Mouse (Mus musculus): ENCODE measurements around the gene Hoxa3. TPM values are rescaled to one million over a fixed set of nuclear protein-coding genes. Genes with fewer than 3 reads are reported as not detected.

Gene Hoxa3
- polyA plus RNA-seq, 1 experiment from 2014 or later: 13.7 TPM

- WGBS: under 1% methylated on average over 37 of the region's 37 CpGs
- Histone ChIP-seq H3K4me2 (replicated peaks) (peak overlapping the region; percentile 8), H3K4me1 (peaks cover 11% of the 10 kb centered on the region), H3K36me3 (no peaks in the 10 kb centered on the region), H3K27ac (no peak overlapping the region), H3K9ac (no peak overlapping the region), H3K9me3 (replicated peaks) (no peaks in the 10 kb centered on the region), H3K27me3 (peaks cover 98% of the 10 kb centered on the region), H3K4me3 (peak overlapping the region; percentile 7; the same call in 1 of the 2 replicates)
- peak; percentile 67 for ATAC-seq (ENCODE audit: low FRiP score)
Observed at GRCm38 (mm10) chr6:52211170-52211935, 1.8 kb downstream of the Hoxa3 start.

GRCm38 (mm10) chr6:52209685-52210046, 3.5 kb downstream of the Hoxa3 start:
- H3K4me3 ChIP-seq: no peak overlapping the region
- no peaks in the 10 kb centered on the region for H3K9me3 ChIP-seq (replicated peaks)
- no peaks in the 10 kb centered on the region for H3K36me3 ChIP-seq
- no peak for ATAC-seq (ENCODE audit: low FRiP score)
- WGBS: 9% methylated on average over 12 of the region's 12 CpGs
- peaks cover 11% of the 10 kb centered on the region for H3K4me1 ChIP-seq
- no peak overlapping the region; the same call in 1 of the 2 replicates for H3K4me2 ChIP-seq (replicated peaks)
- H3K9ac ChIP-seq: no peak overlapping the region
- peaks cover 98% of the 10 kb centered on the region for H3K27me3 ChIP-seq
- no peak overlapping the region for H3K27ac ChIP-seq

- H3K27ac ChIP-seq: no peak overlapping the region; the same call in 1 of the 2 replicates
- peak overlapping the region; percentile 46 for H3K4me2 ChIP-seq (replicated peaks)
- H3K9me3 ChIP-seq (replicated peaks): no peaks in the 10 kb centered on the region
- H3K9ac ChIP-seq: no peak overlapping the region
- H3K27me3 ChIP-seq: peaks cover 97% of the 10 kb centered on the region
- WGBS: 3% methylated on average over 18 of the region's 18 CpGs
- peak overlapping the region; percentile 25 for H3K4me3 ChIP-seq
- ATAC-seq (ENCODE audit: low FRiP score): no peak
- H3K4me1 ChIP-seq: peaks cover 11% of the 10 kb centered on the region
- H3K36me3 ChIP-seq: no peaks in the 10 kb centered on the region
Observed at GRCm38 (mm10) chr6:52208868-52209684, 4.1 kb downstream of the Hoxa3 start.

DNA sequence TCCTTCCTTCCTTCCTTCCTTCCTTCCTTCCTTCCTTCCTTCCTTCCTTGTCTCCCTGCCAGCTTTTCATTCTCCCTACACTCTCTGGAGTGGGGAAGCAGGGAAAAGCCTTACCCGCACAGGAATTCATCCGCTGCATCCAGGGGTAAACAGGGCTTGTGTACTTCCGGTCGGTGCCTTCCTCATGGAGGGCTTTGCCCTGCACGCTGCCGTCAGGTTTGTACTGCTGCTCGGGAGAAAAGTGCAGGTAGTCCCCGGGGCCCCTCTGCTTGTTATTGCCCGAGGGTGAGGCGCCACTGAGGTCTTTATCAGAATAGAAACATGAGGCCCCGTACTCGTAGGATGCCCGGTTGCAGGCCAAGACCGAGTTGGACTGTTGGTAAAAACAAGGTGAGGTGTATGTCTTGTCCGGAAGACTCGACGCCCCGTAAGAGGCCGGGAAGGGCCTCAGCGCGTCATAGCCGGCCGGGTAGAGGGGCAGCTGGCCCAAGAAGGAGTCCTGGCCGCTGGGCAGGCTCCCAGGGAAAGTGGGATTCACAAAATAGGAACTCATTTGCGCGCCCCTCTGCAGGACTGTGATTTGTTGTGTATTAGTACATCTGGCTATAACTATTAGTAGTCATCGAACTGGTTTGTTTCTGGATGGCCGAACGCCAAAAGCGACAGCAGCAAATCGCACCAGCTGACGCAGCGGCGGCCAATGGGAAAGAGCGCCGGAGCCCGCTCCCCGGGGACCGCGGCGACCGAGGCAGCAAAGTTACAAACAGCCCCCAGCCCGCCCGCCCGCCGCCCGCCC, 4.9 kb downstream of the Hoxa3 start, which contains the start of gene Hoxa6:
Hoxa6 (minus strand) TSS at position 651 of the 796 bp plus-strand sequence.
- Histone ChIP-seq H3K4me1 (peaks cover 20% of the 10 kb centered on the region), H3K27ac (peak within 1 kb of the TSS; percentile 32), H3K4me3 (peak within 1 kb of the TSS; percentile 47), H3K27me3 (peaks cover 97% of the 10 kb centered on the region), H3K9me3 (replicated peaks) (no peaks in the 10 kb centered on the region), H3K9ac (0 out of 2 replicates have a peak within 1 kb of the TSS, but pooled peaks have one; percentile 38), H3K4me2 (replicated peaks) (peak within 1 kb of the TSS; percentile 46), H3K36me3 (no peaks in the 10 kb centered on the region)
- 1% methylated on average over 46 of the region's 47 CpGs for WGBS
- ATAC-seq (ENCODE audit: low FRiP score): no peak

DNA sequence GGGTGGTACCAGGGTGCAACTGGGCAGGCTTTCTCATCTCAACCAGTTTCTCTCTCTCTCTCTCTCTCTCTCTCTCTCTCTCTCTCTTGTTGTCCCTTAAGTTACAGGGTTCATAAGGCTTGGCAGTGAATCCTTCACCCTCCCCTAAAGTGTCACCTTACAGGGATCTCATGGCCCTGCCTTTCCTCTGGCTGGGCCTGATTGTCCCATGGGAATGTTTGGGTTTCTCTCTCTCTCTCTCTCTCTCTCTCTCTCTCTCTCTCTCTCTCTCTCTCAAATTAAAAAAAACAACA, 5.5 kb downstream of the Hoxa3 start:
- Histone ChIP-seq H3K36me3 (no peaks in the 10 kb centered on the region), H3K9me3 (replicated peaks) (no peaks in the 10 kb centered on the region), H3K4me2 (replicated peaks) (peak overlapping the region; percentile 46), H3K27ac (no peak overlapping the region), H3K9ac (no peak overlapping the region), H3K4me1 (peaks cover 17% of the 10 kb centered on the region), H3K4me3 (peak overlapping the region; percentile 47; the same call in 1 of the 2 replicates), H3K27me3 (peaks cover 97% of the 10 kb centered on the region)
- no peak for ATAC-seq (ENCODE audit: low FRiP score)

DNA sequence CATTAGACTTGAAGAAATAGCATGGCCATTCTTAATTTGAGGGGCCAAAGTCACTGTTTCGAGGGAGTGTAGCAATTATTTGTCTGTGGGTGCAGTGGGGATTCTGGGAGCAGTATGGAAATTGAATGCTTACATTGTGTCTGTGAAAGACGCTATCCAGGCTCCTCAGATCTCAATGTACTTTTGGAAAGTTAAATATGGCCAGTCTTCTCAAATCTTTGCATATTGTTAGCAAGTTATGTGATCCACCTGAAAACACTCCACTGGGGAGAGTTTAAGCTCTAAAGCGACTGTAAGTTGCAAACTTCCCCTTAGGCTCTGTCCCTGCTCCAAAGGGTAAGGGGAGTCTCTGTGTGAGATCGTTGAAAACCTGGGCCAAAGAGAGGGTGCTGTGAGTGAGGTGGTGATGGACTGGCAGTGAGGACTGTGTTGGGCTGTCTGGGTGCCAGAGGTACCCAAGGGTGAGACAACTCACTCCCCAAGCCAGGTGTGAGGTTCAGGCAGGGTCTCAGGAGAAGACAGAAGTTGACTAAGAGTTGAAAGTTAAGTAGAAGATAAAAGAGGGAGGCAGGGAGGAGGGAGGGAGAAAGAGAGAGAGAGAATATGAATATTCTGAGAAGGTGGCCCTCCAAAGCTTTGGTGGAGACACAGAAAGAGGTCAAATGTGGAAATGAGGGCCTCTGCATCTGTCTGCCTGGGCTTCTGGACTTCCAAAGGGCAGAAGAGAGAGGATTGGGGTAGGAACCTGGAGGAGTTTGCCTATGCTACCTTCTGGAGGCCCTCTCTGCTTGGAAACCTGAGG, 6.1 kb downstream of the Hoxa3 start:
- H3K36me3 ChIP-seq: no peaks in the 10 kb centered on the region
- H3K27me3 ChIP-seq: peaks cover 96% of the 10 kb centered on the region
- H3K4me1 ChIP-seq: peaks cover 17% of the 10 kb centered on the region
- ATAC-seq (ENCODE audit: low FRiP score): no peak
- H3K27ac ChIP-seq: no peak overlapping the region
- 1% methylated on average over 4 of the region's 4 CpGs for WGBS
- no peaks in the 10 kb centered on the region for H3K9me3 ChIP-seq (replicated peaks)
- H3K4me2 ChIP-seq (replicated peaks): peak overlapping the region; percentile 46
- no peak overlapping the region for H3K9ac ChIP-seq
- peak overlapping the region; percentile 47 for H3K4me3 ChIP-seq

GRCm38 (mm10) chr6:52205638-52206621, 7.2 kb downstream of the Hoxa3 start:
- Histone ChIP-seq H3K27me3 (peaks cover 96% of the 10 kb centered on the region), H3K36me3 (no peaks in the 10 kb centered on the region), H3K4me3 (peak overlapping the region; percentile 47), H3K27ac (peak overlapping the region; percentile 71), H3K9me3 (replicated peaks) (no peaks in the 10 kb centered on the region), H3K4me1 (peaks cover 14% of the 10 kb centered on the region), H3K4me2 (replicated peaks) (peak overlapping the region; percentile 46), H3K9ac (peak overlapping the region; percentile 56)
- ATAC-seq (ENCODE audit: low FRiP score): no peak
- WGBS: under 1% methylated on average over 55 of the region's 55 CpGs

GRCm38 (mm10) chr6:52205221-52205620, 7.9 kb downstream of the Hoxa3 start:
- H3K4me1 ChIP-seq: peaks cover 14% of the 10 kb centered on the region
- peak overlapping the region; percentile 71 for H3K27ac ChIP-seq
- no peaks in the 10 kb centered on the region for H3K9me3 ChIP-seq (replicated peaks)
- H3K36me3 ChIP-seq: no peaks in the 10 kb centered on the region
- peak overlapping the region; percentile 46 for H3K4me2 ChIP-seq (replicated peaks)
- WGBS: 4% methylated on average over 14 of the region's 14 CpGs
- ATAC-seq (ENCODE audit: low FRiP score): no peak
- H3K9ac ChIP-seq: peak overlapping the region; percentile 56
- H3K4me3 ChIP-seq: peak overlapping the region; percentile 47
- peaks cover 98% of the 10 kb centered on the region for H3K27me3 ChIP-seq

DNA sequence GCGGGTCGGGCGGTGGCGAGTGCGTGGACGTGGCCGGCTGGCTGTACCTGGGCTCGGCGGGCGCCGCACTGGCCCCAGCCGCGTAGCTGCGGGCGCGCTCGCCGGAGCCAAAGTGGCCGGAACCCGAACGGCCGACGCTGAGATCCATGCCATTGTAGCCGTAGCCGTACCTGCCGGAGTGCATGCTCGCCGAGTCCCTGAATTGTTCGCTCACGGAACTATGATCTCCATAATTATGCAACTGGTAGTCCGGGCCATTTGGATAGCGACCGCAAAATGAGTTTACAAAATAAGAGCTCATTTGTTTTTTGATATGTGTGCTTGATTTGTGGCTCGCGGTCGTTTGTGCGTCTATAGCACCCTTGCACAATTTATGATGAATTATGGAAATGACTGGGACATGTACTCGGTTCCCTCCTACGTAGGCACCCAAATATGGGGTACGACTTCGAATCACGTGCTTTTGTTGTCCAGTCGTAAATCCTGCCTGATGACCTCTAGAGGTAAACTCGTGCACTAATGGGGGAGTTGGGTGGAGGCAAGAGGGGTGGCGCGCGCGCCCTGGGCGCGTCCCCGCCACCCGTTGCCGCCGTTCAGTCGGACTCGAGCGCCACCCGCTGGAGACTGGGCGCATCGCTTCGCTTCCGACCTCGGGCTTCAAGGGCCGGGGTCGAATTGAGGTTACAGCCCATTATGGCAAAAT, 8.9 kb downstream of the Hoxa3 start, which contains the start of gene Hoxa5:
Hoxa5 (minus strand) TSS at position 538 of the 703 bp plus-strand sequence.
- peak within 1 kb of the TSS; percentile 46 for H3K4me2 ChIP-seq (replicated peaks)
- H3K36me3 ChIP-seq: no peaks in the 10 kb centered on the region
- ATAC-seq (ENCODE audit: low FRiP score): peak; percentile 20
- peaks cover 14% of the 10 kb centered on the region for H3K4me1 ChIP-seq
- peak within 1 kb of the TSS; percentile 80 for H3K27ac ChIP-seq
- WGBS: under 1% methylated on average over 64 of the region's 65 CpGs
- peak within 1 kb of the TSS; percentile 47 for H3K4me3 ChIP-seq
- H3K9me3 ChIP-seq (replicated peaks): no peaks in the 10 kb centered on the region
- peak within 1 kb of the TSS; percentile 65 for H3K9ac ChIP-seq
- peaks cover 98% of the 10 kb centered on the region for H3K27me3 ChIP-seq

DNA sequence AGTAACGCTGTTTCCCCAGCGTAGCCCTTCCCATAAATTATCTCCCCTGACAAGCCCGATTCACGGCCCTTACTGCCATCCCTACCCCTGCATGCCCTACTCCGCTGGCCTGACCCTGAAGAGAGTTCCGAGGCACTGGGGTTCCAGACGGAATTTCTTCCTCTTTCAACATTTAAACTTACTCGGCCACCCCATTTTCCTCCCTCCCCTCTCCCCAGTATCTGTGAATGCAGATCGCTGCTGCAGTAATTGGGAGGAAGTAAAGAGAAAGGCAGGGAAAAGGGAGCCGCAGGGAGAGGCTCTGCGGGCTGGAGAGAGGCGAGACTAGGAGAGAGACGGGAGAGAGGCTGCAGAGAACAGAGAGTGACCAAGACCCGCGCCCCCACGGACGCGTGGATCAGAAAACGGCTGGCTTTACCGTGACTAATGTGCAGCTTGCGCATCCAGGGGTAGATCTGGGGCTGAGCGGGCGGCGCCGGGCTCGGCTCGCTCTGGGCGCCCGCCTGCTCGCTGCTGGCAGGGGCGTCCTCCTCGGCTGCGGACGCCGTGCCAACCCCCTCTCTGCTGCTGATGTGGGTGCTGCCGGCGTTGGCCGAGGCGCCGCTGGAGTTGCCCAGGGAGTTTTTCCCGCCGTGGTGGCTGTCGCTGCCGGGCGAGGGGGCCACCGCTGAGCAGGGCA, 9.6 kb downstream of the Hoxa3 start:
- Histone ChIP-seq H3K9ac (peak overlapping the region; percentile 65), H3K27ac (peak overlapping the region; percentile 80), H3K9me3 (replicated peaks) (no peaks in the 10 kb centered on the region), H3K4me3 (peak overlapping the region; percentile 47), H3K4me1 (peaks cover 10% of the 10 kb centered on the region), H3K4me2 (replicated peaks) (peak overlapping the region; percentile 46), H3K27me3 (peaks cover 97% of the 10 kb centered on the region), H3K36me3 (no peaks in the 10 kb centered on the region)
- WGBS: under 1% methylated on average over 46 of the region's 46 CpGs
- peak; percentile 63 for ATAC-seq (ENCODE audit: low FRiP score)

All from hindbrain, embryonic 12.5 days (tissue).